Mouse (Mus musculus): ENCODE results near the gene Ccdc88c. TPM values are rescaled to one million over a fixed set of nuclear protein-coding genes. Genes with fewer than 3 reads are reported as not detected.
A peak's percentile ranks its signal among the peaks of the same experiment; 100 is the strongest.

Gene Ccdc88c
- polyA plus RNA-seq, 1 experiment, result 18.0 TPM

DNA sequence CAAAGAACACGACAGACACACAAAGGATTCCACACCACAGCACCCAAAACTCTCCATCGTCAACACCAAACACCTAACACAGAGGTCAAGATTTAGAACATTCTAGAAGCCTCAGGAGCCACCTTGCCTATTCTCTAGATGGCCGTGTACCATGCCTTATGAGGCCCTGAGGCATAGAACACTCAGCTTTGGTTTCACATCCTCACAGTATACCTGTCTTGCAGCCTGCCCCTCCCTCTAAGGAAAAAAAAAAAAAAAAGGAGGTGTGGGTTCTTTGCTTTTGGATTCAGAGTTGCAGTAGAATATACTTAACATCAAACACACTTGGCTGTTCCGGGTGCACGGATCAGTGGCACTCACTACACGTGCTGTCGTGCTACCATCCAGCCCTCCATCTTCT is 17.8 kb downstream of the Ccdc88c start:
- H3K27me3 ChIP-seq (ENCODE audit: control insufficient read depth, insufficient read depth, insufficient read length), result no peaks in the 10 kb centered on the region
- no peak overlapping the region for H3ac ChIP-seq (ENCODE audit: control insufficient read depth, insufficient read length)
- H3K4me3 ChIP-seq, result no peak overlapping the region
- no peak overlapping the region for H3K4me2 ChIP-seq (ENCODE audit: low read depth)
- TF ChIP-seq TCF12 (IDR thresholded peaks at IDR 0.05; ENCODE audit: insufficient read depth, poor library complexity, severe bottlenecking), result no peak
- no peak for TF ChIP-seq POLR2A (IDR thresholded peaks at IDR 0.05; ENCODE audit: insufficient read length, low read depth)
- TF ChIP-seq CEBPB (IDR thresholded peaks at IDR 0.05; ENCODE audit: insufficient read depth, poor library complexity, severe bottlenecking), result no peak
- TF ChIP-seq MYOD1 (IDR thresholded peaks at IDR 0.05; ENCODE audit: control insufficient read depth in 1 of 3, insufficient read length in 2 of 3, low read depth in 2 of 3), result no peak
- no peak for TF ChIP-seq SRF (IDR thresholded peaks at IDR 0.05; ENCODE audit: control insufficient read depth, insufficient read length, low read depth)
- no peak for TF ChIP-seq TCF3 (IDR thresholded peaks at IDR 0.05; ENCODE audit: insufficient read length, low read depth)
- no peak for TF ChIP-seq MAX (IDR thresholded peaks at IDR 0.05; ENCODE audit: low read depth)
- no peak for TF ChIP-seq MYOG (IDR thresholded peaks at IDR 0.05; ENCODE audit: control insufficient read depth in 1 of 3, insufficient read depth in 1 of 3, insufficient read length in 2 of 3, low read depth in 2 of 3)
- TF ChIP-seq POLR2AphosphoS2 (IDR thresholded peaks at IDR 0.05; ENCODE audit: insufficient read length, low read depth), result no peak
- TF ChIP-seq REST (IDR thresholded peaks at IDR 0.05; ENCODE audit: insufficient read depth, insufficient read length), result no peak
- TF ChIP-seq USF1 (IDR thresholded peaks at IDR 0.05; ENCODE audit: low read depth), result no peak
- TF ChIP-seq E2F4 (IDR thresholded peaks at IDR 0.05; ENCODE audit: insufficient read depth), result no peak
- H3K79me2 ChIP-seq (ENCODE audit: control insufficient read depth, insufficient read depth), result peaks cover 48% of the 10 kb centered on the region
- H3K36me3 ChIP-seq (ENCODE audit: control insufficient read depth, insufficient read depth), result no peaks in the 10 kb centered on the region

DNA sequence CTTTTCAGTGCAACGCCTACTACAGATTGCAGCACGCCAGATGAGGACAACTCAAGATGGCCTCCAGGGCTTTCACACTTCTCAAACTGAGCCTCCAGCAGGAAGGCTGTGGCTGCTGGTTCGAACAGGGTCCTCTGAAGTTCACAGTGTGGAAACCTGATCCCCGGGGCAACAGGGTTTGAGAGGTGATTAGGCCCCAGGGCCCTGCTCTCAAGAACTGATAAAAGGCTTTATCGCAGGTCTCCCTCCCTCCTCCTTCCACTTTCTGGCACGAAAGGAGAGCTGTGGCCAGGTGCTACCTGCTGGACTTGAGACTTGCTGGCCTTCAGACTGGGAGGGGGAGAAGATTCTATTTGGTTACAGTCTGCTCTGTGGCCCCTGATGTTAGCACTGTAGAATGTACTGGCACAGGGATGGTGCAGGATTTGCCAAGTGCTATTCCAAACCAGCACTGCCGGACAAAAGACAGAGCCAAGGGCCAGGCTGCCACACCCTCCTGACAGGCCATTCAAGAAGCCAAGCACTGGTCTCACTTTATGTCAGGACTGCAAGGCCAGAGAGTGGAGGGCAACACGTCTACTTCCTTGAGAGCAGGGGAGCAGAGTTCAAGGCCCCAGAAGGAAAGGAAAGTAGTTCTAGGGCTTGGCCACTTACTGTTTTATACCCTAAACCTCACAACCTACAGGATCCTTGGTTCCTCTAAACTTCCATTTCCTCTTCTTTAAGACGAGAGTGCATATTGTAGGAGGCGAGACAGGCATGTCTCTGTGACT is 18.5 kb downstream of the Ccdc88c start:
- no peak overlapping the region for H3K4me2 ChIP-seq (ENCODE audit: low read depth)
- no peaks in the 10 kb centered on the region for H3K27me3 ChIP-seq (ENCODE audit: control insufficient read depth, insufficient read depth, insufficient read length)
- H3K79me2 ChIP-seq (ENCODE audit: control insufficient read depth, insufficient read depth), result peaks cover 45% of the 10 kb centered on the region
- no peak overlapping the region for H3ac ChIP-seq (ENCODE audit: control insufficient read depth, insufficient read length)
- TF ChIP-seq USF1 (IDR thresholded peaks at IDR 0.05; ENCODE audit: low read depth) (no peak), MAX (IDR thresholded peaks at IDR 0.05; ENCODE audit: low read depth) (no peak), MYOD1 (IDR thresholded peaks at IDR 0.05; ENCODE audit: control insufficient read depth in 1 of 3, insufficient read length in 2 of 3, low read depth in 2 of 3) (no peak), CEBPB (IDR thresholded peaks at IDR 0.05; ENCODE audit: insufficient read depth, poor library complexity, severe bottlenecking) (no peak), E2F4 (IDR thresholded peaks at IDR 0.05; ENCODE audit: insufficient read depth) (no peak), POLR2AphosphoS2 (IDR thresholded peaks at IDR 0.05; ENCODE audit: insufficient read length, low read depth) (no peak), REST (IDR thresholded peaks at IDR 0.05; ENCODE audit: insufficient read depth, insufficient read length) (no peak), TCF3 (IDR thresholded peaks at IDR 0.05; ENCODE audit: insufficient read length, low read depth) (no peak), MYOG (IDR thresholded peaks at IDR 0.05; ENCODE audit: control insufficient read depth in 1 of 3, insufficient read depth in 1 of 3, insufficient read length in 2 of 3, low read depth in 2 of 3) (no peak), TCF12 (IDR thresholded peaks at IDR 0.05; ENCODE audit: insufficient read depth, poor library complexity, severe bottlenecking) (no peak), SRF (IDR thresholded peaks at IDR 0.05; ENCODE audit: control insufficient read depth, insufficient read length, low read depth) (no peak), POLR2A (IDR thresholded peaks at IDR 0.05; ENCODE audit: insufficient read length, low read depth) (no peak)
- no peak overlapping the region for H3K4me3 ChIP-seq
- H3K36me3 ChIP-seq (ENCODE audit: control insufficient read depth, insufficient read depth), result no peaks in the 10 kb centered on the region

DNA sequence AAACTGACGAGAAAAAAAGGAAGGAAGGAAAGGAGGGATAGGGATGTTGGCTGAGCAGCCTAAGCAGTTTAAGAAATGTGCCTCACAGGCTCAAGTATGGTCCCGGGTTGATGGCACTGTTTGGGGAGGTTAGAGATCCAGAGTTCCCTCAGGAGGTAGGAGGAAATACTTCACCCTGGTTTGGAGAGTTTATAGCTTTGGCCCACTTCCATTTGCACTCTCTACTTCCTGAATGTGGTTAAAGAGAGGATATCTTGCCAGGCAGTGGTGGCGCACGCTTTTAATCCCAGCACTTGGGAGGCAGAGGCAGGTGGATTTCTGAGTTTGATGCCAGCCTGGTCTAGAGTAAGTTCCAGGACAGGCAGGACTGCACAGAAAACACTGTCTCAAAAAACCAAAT is 19.6 kb downstream of the Ccdc88c start:
- TF ChIP-seq MYOD1 (IDR thresholded peaks at IDR 0.05; ENCODE audit: control insufficient read depth in 1 of 3, insufficient read length in 2 of 3, low read depth in 2 of 3) (peak in 1 of 3 experiments; percentile 22), E2F4 (IDR thresholded peaks at IDR 0.05; ENCODE audit: insufficient read depth) (no peak)
- no peaks in the 10 kb centered on the region for H3K27me3 ChIP-seq (ENCODE audit: control insufficient read depth, insufficient read depth, insufficient read length)
- peaks cover 43% of the 10 kb centered on the region for H3K79me2 ChIP-seq (ENCODE audit: control insufficient read depth, insufficient read depth)
- H3K4me3 ChIP-seq, result no peak overlapping the region
- H3K4me2 ChIP-seq (ENCODE audit: low read depth), result no peak overlapping the region
- H3K36me3 ChIP-seq (ENCODE audit: control insufficient read depth, insufficient read depth), result no peaks in the 10 kb centered on the region
- no peak overlapping the region for H3ac ChIP-seq (ENCODE audit: control insufficient read depth, insufficient read length)

DNA sequence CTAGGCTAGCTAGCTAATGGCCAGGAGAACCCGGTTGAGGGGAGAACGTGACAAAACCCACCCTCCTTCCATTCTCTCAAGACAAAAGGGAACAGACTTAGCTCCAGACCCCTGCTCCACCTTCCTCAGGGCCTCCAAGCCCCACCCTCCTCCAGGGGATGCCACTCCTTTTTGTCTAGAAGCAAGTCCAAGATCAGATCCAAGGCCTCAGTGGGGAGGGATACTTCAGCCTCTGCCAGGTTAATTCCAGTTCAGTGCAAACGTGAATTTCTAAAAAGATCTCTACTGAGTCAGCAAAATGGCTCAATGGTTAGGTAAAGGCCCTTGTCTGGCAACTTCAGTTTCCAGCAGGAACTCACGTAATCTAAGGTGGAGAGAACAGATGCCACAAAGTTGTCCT is 20.2 kb downstream of the Ccdc88c start:
- no peaks in the 10 kb centered on the region for H3K27me3 ChIP-seq (ENCODE audit: control insufficient read depth, insufficient read depth, insufficient read length)
- peaks cover 43% of the 10 kb centered on the region for H3K79me2 ChIP-seq (ENCODE audit: control insufficient read depth, insufficient read depth)
- H3K4me3 ChIP-seq, result no peak overlapping the region
- peak overlapping the region; percentile 46 for H3K4me2 ChIP-seq (ENCODE audit: low read depth)
- no peak for TF ChIP-seq USF1 (IDR thresholded peaks at IDR 0.05; ENCODE audit: low read depth)
- TF ChIP-seq CEBPB (IDR thresholded peaks at IDR 0.05; ENCODE audit: insufficient read depth, poor library complexity, severe bottlenecking), result no peak
- TF ChIP-seq POLR2AphosphoS2 (IDR thresholded peaks at IDR 0.05; ENCODE audit: insufficient read length, low read depth), result no peak
- H3ac ChIP-seq (ENCODE audit: control insufficient read depth, insufficient read length), result no peak overlapping the region
- H3K36me3 ChIP-seq (ENCODE audit: control insufficient read depth, insufficient read depth), result no peaks in the 10 kb centered on the region

DNA sequence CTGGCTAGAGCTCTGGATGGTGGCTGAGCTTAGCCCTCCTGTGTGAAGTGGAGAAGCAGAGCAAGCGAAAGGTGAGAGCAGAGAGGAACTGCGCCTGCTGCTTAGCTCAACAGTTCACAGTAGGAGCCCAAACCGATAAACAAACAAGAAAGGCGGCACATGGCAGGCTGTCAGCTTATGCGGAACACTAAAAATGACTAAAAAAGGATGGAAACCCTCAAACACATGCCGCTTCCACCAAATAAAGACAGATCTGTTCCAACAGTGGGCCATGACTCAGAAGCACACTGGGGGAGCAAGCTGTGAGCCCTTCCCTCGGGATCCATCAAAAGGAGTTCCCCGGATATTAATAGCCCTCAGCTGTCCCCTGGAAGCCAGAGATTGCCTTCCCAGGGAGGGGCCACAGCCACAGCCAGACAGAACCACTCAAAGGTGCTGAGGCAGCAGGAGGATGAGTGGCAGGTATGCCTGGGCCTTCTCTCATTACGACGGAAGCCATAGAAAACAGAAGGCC is 20.8 kb downstream of the Ccdc88c start:
- Histone ChIP-seq H3K4me2 (ENCODE audit: low read depth) (peak overlapping the region; percentile 68), H3K4me3 (no peak overlapping the region)
- TF ChIP-seq POLR2AphosphoS2 (IDR thresholded peaks at IDR 0.05; ENCODE audit: insufficient read length, low read depth) (no peak), POLR2A (IDR thresholded peaks at IDR 0.05; ENCODE audit: insufficient read length, low read depth) (no peak), TCF3 (IDR thresholded peaks at IDR 0.05; ENCODE audit: insufficient read length, low read depth) (peak; percentile 66), TCF12 (IDR thresholded peaks at IDR 0.05; ENCODE audit: insufficient read depth, poor library complexity, severe bottlenecking) (peak; percentile 80), REST (IDR thresholded peaks at IDR 0.05; ENCODE audit: insufficient read depth, insufficient read length) (no peak), E2F4 (IDR thresholded peaks at IDR 0.05; ENCODE audit: insufficient read depth) (no peak), USF1 (IDR thresholded peaks at IDR 0.05; ENCODE audit: low read depth) (peak; percentile 5), MYOG (IDR thresholded peaks at IDR 0.05; ENCODE audit: control insufficient read depth in 1 of 3, insufficient read depth in 1 of 3, insufficient read length in 2 of 3, low read depth in 2 of 3) (peak; percentile 85 to 97 (median 94)), SRF (IDR thresholded peaks at IDR 0.05; ENCODE audit: control insufficient read depth, insufficient read length, low read depth) (peak; percentile 95), MAX (IDR thresholded peaks at IDR 0.05; ENCODE audit: low read depth) (peak; percentile 83), MYOD1 (IDR thresholded peaks at IDR 0.05; ENCODE audit: control insufficient read depth in 1 of 3, insufficient read length in 2 of 3, low read depth in 2 of 3) (peak; percentile 81 to 99 (median 96)), CEBPB (IDR thresholded peaks at IDR 0.05; ENCODE audit: insufficient read depth, poor library complexity, severe bottlenecking) (0 out of 2 replicates have a peak, but pooled peaks have one; percentile 3)

More for the DNA sequence above, 20.8 kb downstream of the Ccdc88c start:
- no peak overlapping the region for H3ac ChIP-seq (ENCODE audit: control insufficient read depth, insufficient read length)
- H3K27me3 ChIP-seq (ENCODE audit: control insufficient read depth, insufficient read depth, insufficient read length), result no peaks in the 10 kb centered on the region
- no peaks in the 10 kb centered on the region for H3K36me3 ChIP-seq (ENCODE audit: control insufficient read depth, insufficient read depth)
- peaks cover 45% of the 10 kb centered on the region for H3K79me2 ChIP-seq (ENCODE audit: control insufficient read depth, insufficient read depth)
